Comparison of ENCODE assay signal across 11 mouse cellular contexts in genomic region chr17:28556635-28557396, GRCm38 (mm10). TPM values are rescaled to one million over a fixed set of nuclear protein-coding genes. Genes with fewer than 3 reads are reported as not detected.
A peak's percentile ranks its signal among the peaks of the same experiment; 100 is the strongest.
DNase-seq lines count a peak whose midpoint lies in the region; ATAC-seq and TF ChIP-seq lines count a peak whose summit lies in the region.
"Had no signal": no experiment of that assay in that cellular context is flagged by ENCODE, and none has a peak within 500 bp of the region (broad histone marks: within the 10 kb centered on the region; RNA-seq: fewer than 3 reads in every experiment).

No protein-coding gene starts in this region.

- H3K27ac ChIP-seq in heart, embryonic 11.5 days (ENCODE audit: low read depth, low read length), result no peak overlapping the region
- no peak overlapping the region for H3K27ac ChIP-seq in liver, embryonic 15.5 days (replicated peaks)

- no peaks in the 10 kb centered on the region for H3K36me3 ChIP-seq in heart, embryonic 11.5 days (ENCODE audit: control insufficient read depth, insufficient read depth, low read length)
- no peaks in the 10 kb centered on the region for H3K36me3 ChIP-seq in G1E (replicated peaks)
- H3K36me3 ChIP-seq in liver, embryonic 15.5 days (replicated peaks), result no peaks in the 10 kb centered on the region

- H3K4me2 ChIP-seq in heart, embryonic 11.5 days, result no peak overlapping the region
- H3K4me2 ChIP-seq in liver, embryonic 15.5 days, result no peak overlapping the region

- 49% methylated on average over 6 of the region's 6 CpGs for WGBS in heart, embryonic 11.5 days (ENCODE audit: insufficient replicate concordance)
- 29% methylated on average over 6 of the region's 6 CpGs for WGBS in liver, embryonic 15.5 days (ENCODE audit: insufficient replicate concordance)

- H3K4me1 ChIP-seq in heart, embryonic 11.5 days (ENCODE audit: control insufficient read depth, insufficient read depth, low read length), result no peaks in the 10 kb centered on the region; the same call in 1 of the 2 replicates
- peaks cover 6% of the 10 kb centered on the region; the same call in 1 of the 2 replicates for H3K4me1 ChIP-seq in G1E (ENCODE audit: insufficient read depth, low read depth, low read length)
- H3K4me1 ChIP-seq in liver, embryonic 15.5 days (replicated peaks), result peaks cover 15% of the 10 kb centered on the region

- H3K27me3 ChIP-seq in heart, embryonic 11.5 days (ENCODE audit: control insufficient read depth, insufficient read depth, low read length), result no peaks in the 10 kb centered on the region
- H3K27me3 ChIP-seq in G1E (ENCODE audit: insufficient read depth, low read length), result peaks cover 22% of the 10 kb centered on the region
- no peaks in the 10 kb centered on the region for H3K27me3 ChIP-seq in liver, embryonic 15.5 days

- no peak for DNase-seq in heart, adult 18-20 months
- no peak for DNase-seq in G1E (ENCODE audit: low spot score)
- DNase-seq in frontal cortex, postnatal 10 days (ENCODE audit: low spot score in 2 of 2), result no peak
- no peak for DNase-seq in cerebellum, postnatal 36 days
- no peak for DNase-seq in layer of hippocampus, adult 9-10 months (ENCODE audit: low spot score)
- DNase-seq: adrenal gland, adult 8-10 months had no signal

- H3K4me3 ChIP-seq in heart, embryonic 11.5 days (ENCODE audit: low read depth, low read length), result no peak overlapping the region
- H3K4me3 ChIP-seq in G1E (ENCODE audit: low read depth, low read length), result no peak overlapping the region
- no peak overlapping the region for H3K4me3 ChIP-seq in liver, embryonic 15.5 days (replicated peaks)
- H3K4me3 ChIP-seq: erythroblast, embryonic 14.5 days had no signal

- TF ChIP-seq CTCF in G1E (IDR thresholded peaks at IDR 0.05; ENCODE audit: low read depth, low read length), result no peak

- peak overlapping the region; percentile 28; the same call in 1 of the 2 replicates for H3K9ac ChIP-seq in heart, embryonic 11.5 days (ENCODE audit: low read depth, low read length)
- H3K9ac ChIP-seq in liver, embryonic 15.5 days, result no peak overlapping the region

- no peak for ATAC-seq in heart, embryonic 11.5 days (replicated peaks; ENCODE audit: insufficient number of reproducible peaks, low FRiP score, low TSS enrichment)
- peak; percentile 49 for ATAC-seq in G1E (ENCODE audit: extremely low read depth, insufficient number of reproducible peaks, low FRiP score, poor library complexity, severe bottlenecking)
- ATAC-seq in erythroid progenitor cell, adult 5-6 weeks (replicated peaks; ENCODE audit: low FRiP score, poor library complexity, severe bottlenecking), result peak; percentile 65
- peak; percentile 34; the same call in 1 of the 2 replicates for ATAC-seq in liver, embryonic 15.5 days (ENCODE audit: insufficient read depth)

- no peaks in the 10 kb centered on the region for H3K9me3 ChIP-seq in heart, embryonic 11.5 days (replicated peaks; ENCODE audit: control insufficient read depth, low read length)
- no peaks in the 10 kb centered on the region for H3K9me3 ChIP-seq in G1E (replicated peaks)
- no peaks in the 10 kb centered on the region for H3K9me3 ChIP-seq in liver, embryonic 15.5 days (replicated peaks)

RNA-seq across cellular contexts. Expression of gene Clps, which starts 3.8 kb away (rescaled TPM):
- polyA plus RNA-seq in heart, embryonic 11.5 days (2014; fragmentation: Nextera tagmentation; extraction: Ambion mirVana), result 0.73 TPM in 1 of 2 replicates, not detected in the other
- not detected for total RNA-seq in heart, adult 18-20 months (2021)
- total RNA-seq in G1E (2014; fragmentation: Nextera tagmentation) (not detected in 2 replicates), G1E (2017) (not detected in 2 replicates)
- polyA plus RNA-seq in G1E (2012), result not detected in 2 replicates
- total RNA-seq in erythroid progenitor cell, adult 5-6 weeks (2015; ENCODE audit: low replicate concordance), result not detected in 2 replicates
- not detected in 2 replicates for total RNA-seq in erythroid progenitor cell, adult 5-6 weeks (2017; ENCODE audit: low replicate concordance)
- polyA plus RNA-seq in liver, embryonic 15.5 days (2015; fragmentation: Nextera tagmentation; extraction: Ambion mirVana), result 4.2 and 30.4 TPM in 2 replicates
- total RNA-seq: adrenal gland, adult 8-10 months had no signal
- polyA plus RNA-seq: erythroblast, embryonic 14.5 days had no signal

RNA-seq across cellular contexts. Expression of gene Clpsl2, which starts 7.6 kb away (rescaled TPM):
- not detected in 2 replicates for polyA plus RNA-seq in heart, embryonic 11.5 days (2014; fragmentation: Nextera tagmentation; extraction: Ambion mirVana)
- not detected for total RNA-seq in heart, adult 18-20 months (2021)
- total RNA-seq in G1E (2014; fragmentation: Nextera tagmentation), result not detected in 2 replicates
- not detected in 2 replicates for total RNA-seq in G1E (2017)
- not detected in 2 replicates for polyA plus RNA-seq in G1E (2012)
- not detected in 2 replicates for total RNA-seq in erythroid progenitor cell, adult 5-6 weeks (2015; ENCODE audit: low replicate concordance)
- not detected in 2 replicates for total RNA-seq in erythroid progenitor cell, adult 5-6 weeks (2017; ENCODE audit: low replicate concordance)
- not detected in 2 replicates for polyA plus RNA-seq in liver, embryonic 15.5 days (2015; fragmentation: Nextera tagmentation; extraction: Ambion mirVana)
- total RNA-seq: adrenal gland, adult 8-10 months had no signal
- polyA plus RNA-seq: erythroblast, embryonic 14.5 days; heart, embryonic 16.5 days had no signal

RNA-seq across cellular contexts. Expression of gene Lhfpl5, which starts 18.6 kb away (rescaled TPM):
- 0.14 TPM in 1 of 2 replicates, not detected in the other for polyA plus RNA-seq in heart, embryonic 11.5 days (2014; fragmentation: Nextera tagmentation; extraction: Ambion mirVana)
- total RNA-seq in heart, adult 18-20 months (2021), result not detected
- not detected in 2 replicates for total RNA-seq in G1E (2014; fragmentation: Nextera tagmentation)
- not detected in 2 replicates for total RNA-seq in G1E (2017)
- not detected in 2 replicates for polyA plus RNA-seq in G1E (2012)
- total RNA-seq in erythroid progenitor cell, adult 5-6 weeks (2015; ENCODE audit: low replicate concordance), result not detected in 2 replicates
- total RNA-seq in erythroid progenitor cell, adult 5-6 weeks (2017; ENCODE audit: low replicate concordance), result not detected in 2 replicates
- polyA plus RNA-seq in liver, embryonic 15.5 days (2015; fragmentation: Nextera tagmentation; extraction: Ambion mirVana), result 0.06 and 0.10 TPM in 2 replicates
- polyA plus RNA-seq: erythroblast, embryonic 14.5 days had no signal

RNA-seq across cellular contexts. Expression of gene Armc12, which starts 26.2 kb away (rescaled TPM):
- polyA plus RNA-seq in heart, embryonic 11.5 days (2014; fragmentation: Nextera tagmentation; extraction: Ambion mirVana), result not detected in 2 replicates
- total RNA-seq in heart, adult 18-20 months (2021), result not detected
- total RNA-seq in G1E (2014; fragmentation: Nextera tagmentation) (not detected in 2 replicates), G1E (2017) (not detected in 2 replicates)
- polyA plus RNA-seq in G1E (2012), result 0.07 TPM in 1 of 2 replicates, not detected in the other
- not detected in 2 replicates for total RNA-seq in erythroid progenitor cell, adult 5-6 weeks (2015; ENCODE audit: low replicate concordance)
- not detected in 2 replicates for total RNA-seq in erythroid progenitor cell, adult 5-6 weeks (2017; ENCODE audit: low replicate concordance)
- polyA plus RNA-seq in liver, embryonic 15.5 days (2015; fragmentation: Nextera tagmentation; extraction: Ambion mirVana), result not detected in 2 replicates
- total RNA-seq: adrenal gland, adult 8-10 months had no signal
- polyA plus RNA-seq: erythroblast, embryonic 14.5 days; heart, embryonic 16.5 days had no signal

RNA-seq across cellular contexts. Expression of gene Fkbp5, which starts 39.5 kb away (rescaled TPM):
- 5.0 and 5.8 TPM in 2 replicates for polyA plus RNA-seq in heart, embryonic 11.5 days (2014; fragmentation: Nextera tagmentation; extraction: Ambion mirVana)
- total RNA-seq in heart, adult 18-20 months (2021), result 100 to 1,000 TPM in 1 of 2 experiments, 10 to 100 TPM in 1; 65.4 to 103 TPM
- total RNA-seq in G1E (2014; fragmentation: Nextera tagmentation) (11.7 and 16.4 TPM in 2 replicates), G1E (2017) (14.0 and 18.5 TPM in 2 replicates)
- polyA plus RNA-seq in G1E (2012), result 36.6 and 41.4 TPM in 2 replicates
- 5.9 and 6.8 TPM in 2 replicates for total RNA-seq in erythroid progenitor cell, adult 5-6 weeks (2015; ENCODE audit: low replicate concordance)
- 7.6 and 10.6 TPM in 2 replicates for total RNA-seq in erythroid progenitor cell, adult 5-6 weeks (2017; ENCODE audit: low replicate concordance)
- polyA plus RNA-seq in liver, embryonic 15.5 days (2015; fragmentation: Nextera tagmentation; extraction: Ambion mirVana), result 15.0 and 17.5 TPM in 2 replicates
